Mouse (Mus musculus) left cerebral cortex, adult 8-10 months (tissue): ENCODE results near the gene Rhoj. TPM values are rescaled to one million over a fixed set of nuclear protein-coding genes. Genes with fewer than 3 reads are reported as not detected.
"Not testable (repeated sequence)": the region's sequence is repeated elsewhere in the genome, so short reads cannot be mapped to it uniquely, and the experiment has no call there.

Source experiments
- DNase-seq, 2 experiments: peaks; one replicate each; pipeline ENCODE4 v3.0.0; 2022; ENCODE audit warnings: low spot score in 2 of 2
- total RNA-seq, 4 experiments: library from RNA; stranded (reverse); gene quantifications; 2 replicates each; pipeline ENCODE4 v1.2.4; 2022

The Rhoj gene
- total RNA-seq, 4 experiments from 2014 or later = 3.5 to 5.2 (median 4.0) TPM

- not testable (repeated sequence) for DNase-seq
Observed at GRCm38 (mm10) chr12:75349537-75349936, 41.4 kb downstream of the Rhoj start.

DNA sequence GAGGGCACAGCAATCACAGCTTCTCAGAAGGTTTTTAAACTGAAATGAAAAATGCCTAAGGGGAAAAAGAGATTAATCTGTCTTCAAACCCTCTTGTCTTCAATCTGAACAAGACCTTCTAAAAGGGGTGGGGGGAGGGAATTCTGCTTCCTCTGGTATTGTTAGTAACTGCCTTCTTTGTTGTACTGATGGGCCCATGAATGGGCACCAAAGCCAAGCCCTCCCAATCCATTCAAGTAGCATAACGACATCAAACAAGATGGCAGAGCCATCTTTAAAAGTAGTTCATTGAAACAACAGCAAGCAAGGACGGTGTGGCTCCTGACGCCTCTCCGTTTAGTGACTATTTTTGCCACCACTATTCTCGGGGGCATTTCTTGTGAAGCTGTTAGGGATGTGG is 42.6 kb downstream of the Rhoj start:
- DNase-seq = no peak

DNA sequence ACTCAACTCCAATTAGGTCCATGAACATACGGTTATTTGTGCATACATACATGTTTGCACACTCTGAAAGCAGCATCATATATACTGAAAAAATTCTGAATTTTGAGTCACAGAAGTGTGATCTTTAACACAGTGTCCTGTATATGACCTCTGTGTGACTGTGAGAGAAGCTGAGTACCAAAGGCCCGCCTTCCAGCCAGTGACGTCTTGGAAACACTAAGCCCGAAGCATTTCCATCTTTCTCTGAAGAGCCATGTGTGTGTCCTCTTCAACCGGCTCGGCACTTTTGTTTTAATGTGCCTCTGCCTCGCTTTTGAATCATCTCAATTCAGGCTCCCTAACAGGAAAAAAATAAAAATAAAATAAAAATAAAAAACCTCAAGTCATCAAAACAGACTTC is 43.7 kb downstream of the Rhoj start:
- DNase-seq = no peak

GRCm38 (mm10) chr12:75352410-75352809 is 44.3 kb downstream of the Rhoj start:
- DNase-seq = no peak

DNA sequence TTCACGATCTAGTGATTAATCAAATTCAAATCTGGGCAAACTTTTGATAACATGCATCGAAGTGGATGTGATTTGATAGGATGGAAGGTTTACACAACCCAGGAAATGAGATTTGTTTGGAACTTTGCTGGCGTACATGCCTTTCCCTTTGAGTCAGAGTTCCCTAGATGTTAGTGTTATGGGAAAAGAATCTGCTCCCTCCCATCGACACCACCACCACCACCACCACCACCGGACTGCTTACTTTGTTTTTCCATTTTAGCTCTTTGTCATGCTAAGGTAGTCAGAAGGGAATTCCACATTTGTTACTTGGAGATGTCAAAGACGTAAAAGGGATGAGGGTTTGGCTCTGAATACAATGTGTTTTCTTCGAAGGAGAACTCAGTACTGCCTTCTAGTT is 46.2 kb downstream of the Rhoj start:
- no peak for DNase-seq

GRCm38 (mm10) chr12:75357781-75358180 is 49.7 kb downstream of the Rhoj start:
- no peak for DNase-seq

- no peak for DNase-seq
Observed at GRCm38 (mm10) chr12:75358714-75359113, 50.6 kb downstream of the Rhoj start.

GRCm38 (mm10) chr12:75359500-75359899 is 51.4 kb downstream of the Rhoj start:
- no peak for DNase-seq

DNA sequence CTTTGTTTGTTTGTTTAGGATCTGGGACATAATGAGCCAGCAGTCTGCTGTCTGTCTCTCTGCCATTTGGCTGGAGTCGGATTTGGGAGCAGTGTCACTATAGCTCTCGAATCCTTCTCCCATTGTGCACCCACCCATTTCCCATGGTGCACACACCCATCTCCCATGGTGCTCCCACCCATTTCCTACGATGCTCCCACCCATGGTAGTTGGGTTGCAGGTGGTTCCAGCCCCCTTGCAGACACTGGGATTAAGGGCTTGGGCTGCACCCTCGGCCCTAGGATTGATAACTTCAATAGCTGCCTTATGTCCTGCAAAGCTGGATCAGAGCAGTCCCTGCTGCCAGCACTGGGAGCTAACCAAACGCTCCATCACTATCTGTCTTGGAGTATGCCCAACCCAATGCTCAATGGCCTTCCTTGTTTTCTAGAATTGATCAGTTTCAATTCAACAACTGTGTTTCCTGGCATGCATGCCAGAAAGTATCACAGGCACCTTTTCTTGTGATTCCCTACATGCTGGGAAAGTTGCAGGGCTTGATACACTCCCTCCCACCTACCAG is 51.9 kb downstream of the Rhoj start:
- peak in 1 of 2 experiments; percentile 9 for DNase-seq

DNA sequence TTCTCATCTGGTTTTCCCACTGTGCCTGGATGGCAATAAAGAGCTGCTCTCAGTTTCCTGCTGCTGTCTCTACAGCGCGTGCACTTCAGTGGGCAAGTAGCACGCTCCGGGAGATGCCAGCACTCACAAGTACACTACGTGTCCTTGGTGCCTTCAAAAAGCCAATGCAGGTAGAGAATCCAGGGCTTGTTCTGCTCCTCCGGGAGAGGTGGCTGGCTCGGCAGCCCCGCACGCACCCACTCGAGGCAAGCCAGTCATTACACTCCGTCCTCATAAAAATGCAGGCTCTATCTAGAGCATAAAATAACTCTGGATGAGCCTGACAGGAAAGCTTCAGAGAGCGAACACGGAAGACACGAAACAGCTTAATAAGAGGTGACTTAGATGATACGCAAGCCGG is 54.3 kb downstream of the Rhoj start:
- no peak for DNase-seq

DNA sequence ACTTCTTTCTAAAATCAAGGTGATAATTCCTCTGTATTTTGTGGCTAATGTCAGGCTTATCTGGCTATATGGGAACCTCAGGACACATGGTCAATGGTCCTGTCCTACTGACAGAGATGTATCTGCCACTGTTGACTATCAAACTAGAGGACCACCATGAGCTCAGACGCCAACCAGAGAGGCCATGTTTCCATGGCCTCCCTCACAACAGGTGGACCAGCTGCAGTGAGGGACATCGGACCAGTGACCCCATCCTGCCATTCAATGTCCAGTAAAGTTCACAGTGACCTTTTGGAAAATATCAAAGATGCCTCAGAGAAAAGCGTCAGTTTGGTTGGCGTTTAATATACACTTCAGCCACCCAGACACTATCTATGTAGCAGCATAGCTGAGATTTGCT is 56.3 kb downstream of the Rhoj start:
- no peak for DNase-seq

- DNase-seq = no peak
Observed at GRCm38 (mm10) chr12:75365621-75366124, 57.6 kb downstream of the Rhoj start.

DNA sequence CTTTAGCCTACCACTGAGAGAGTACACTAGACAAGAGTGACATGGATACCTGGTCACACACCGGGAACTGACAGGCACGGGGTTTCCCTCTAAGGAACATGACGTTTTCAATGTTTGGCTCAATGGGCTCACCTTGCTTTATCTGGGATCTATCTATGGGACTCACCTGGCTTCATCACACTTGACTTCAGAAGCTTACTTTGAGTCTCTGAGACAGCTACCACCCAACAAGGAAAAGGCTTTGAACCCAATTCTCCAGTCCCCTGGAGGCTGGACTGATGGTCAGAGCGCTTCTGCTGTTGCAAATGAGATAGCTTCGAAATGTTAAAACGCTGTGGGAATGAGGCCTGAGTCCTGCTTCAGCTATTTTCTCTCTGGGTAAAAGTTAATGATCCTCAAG is 59.2 kb downstream of the Rhoj start:
- no peak for DNase-seq

DNA sequence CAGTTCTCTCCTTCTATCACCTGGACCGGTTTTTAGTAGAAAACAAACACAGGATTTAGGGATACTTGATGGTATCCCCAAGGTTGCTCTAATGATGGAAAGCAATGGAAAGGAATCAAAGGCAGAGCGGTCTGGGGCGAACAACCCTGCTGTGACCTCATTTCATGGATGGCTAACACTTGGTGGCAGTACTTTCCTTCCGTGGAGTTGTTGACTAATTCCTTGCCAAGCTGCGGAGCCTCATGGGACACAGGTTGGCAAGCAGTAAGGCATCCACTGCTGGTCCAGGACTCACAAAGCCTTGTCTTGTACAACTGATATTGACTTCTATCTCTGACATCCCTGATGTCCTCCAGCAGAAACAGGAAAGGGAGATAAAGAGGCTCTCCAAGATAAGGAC is 60.4 kb downstream of the Rhoj start:
- DNase-seq = no peak

DNA sequence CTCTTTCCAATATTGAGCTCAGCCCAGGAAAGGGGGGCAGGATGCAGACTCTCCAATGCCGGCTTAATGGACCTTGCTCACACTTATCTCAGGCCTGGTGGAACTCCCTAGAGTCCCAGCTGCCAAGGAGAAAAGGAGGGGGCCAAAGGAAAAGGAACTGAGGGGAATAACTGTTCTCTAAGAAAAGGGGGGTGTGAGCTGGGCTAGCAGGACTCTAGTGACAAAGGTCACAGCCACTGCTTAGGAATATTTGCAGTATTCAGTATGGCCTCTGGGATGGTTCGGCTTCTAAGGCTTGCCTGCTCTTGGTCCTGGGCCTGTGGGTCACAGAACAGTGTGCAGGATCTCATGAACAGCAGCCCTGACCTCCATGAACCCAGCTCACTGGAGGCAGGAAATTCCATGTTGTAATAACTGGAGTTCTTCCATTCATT is 61.3 kb downstream of the Rhoj start:
- no peak for DNase-seq

GRCm38 (mm10) chr12:75374437-75374836 is 66.3 kb downstream of the Rhoj start:
- DNase-seq = peak in 1 of 2 experiments; percentile 51

DNA sequence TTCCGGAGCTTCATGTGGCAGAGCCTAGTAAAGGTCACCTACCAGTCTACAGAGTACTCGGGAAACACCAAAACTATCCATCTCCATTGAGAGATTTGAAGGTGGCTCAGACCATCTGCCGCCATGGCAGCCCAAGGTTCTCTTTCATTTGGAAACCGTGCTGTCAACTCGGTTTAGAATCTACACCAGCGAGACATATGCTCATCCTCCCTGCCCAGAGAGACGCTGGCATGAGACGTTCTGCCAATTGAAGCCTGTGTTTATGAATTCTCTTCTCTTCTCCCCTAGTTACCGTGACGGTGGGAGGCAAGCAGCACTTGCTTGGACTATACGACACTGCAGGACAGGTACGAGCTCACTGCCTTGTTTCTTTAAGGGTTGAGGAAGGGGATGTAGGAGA is 66.9 kb downstream of the Rhoj start:
- DNase-seq = no peak

DNA sequence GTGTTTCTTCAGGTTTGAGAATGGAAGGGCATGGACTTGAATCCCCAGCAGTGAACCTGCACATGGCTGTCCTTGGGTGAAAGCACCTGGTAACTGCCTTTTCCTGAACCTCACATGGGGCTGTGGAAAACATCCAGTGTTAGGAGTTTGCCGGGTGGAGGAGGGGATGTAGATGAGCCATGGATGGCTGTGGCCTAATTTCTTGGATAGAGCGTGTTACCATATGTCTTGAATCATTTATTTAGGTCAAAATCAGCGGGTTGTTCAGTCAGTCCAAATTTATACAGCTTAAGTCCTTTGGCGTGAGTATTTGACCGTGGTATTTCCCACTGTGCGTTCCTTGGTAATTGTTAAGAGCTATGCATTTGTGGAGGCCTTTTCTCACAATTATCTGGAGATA is 68.0 kb downstream of the Rhoj start:
- no peak for DNase-seq

DNA sequence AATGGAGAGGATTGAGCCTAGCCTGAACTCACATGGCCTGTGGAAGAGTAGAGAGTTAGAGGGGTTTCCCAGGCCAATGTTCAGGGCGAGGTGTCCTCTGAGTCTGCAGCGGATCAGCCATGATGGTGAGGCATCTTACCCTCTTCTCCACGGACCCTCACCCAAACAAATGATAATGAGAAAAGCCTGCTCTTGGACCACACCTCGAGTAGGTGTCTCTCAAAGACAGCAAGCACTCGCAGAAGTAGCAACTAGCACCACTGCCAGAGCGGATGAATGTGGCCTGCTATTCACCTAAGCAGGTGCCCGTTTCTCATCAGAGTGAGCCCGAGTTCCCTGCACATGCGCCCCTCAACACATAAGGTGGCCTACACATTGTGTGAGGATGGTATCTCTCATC is 78.6 kb downstream of the Rhoj start:
- DNase-seq = no peak

- DNase-seq = no peak
Observed at GRCm38 (mm10) chr12:75387156-75387555, 79.0 kb downstream of the Rhoj start.

- DNase-seq = no peak
Observed at GRCm38 (mm10) chr12:75387846-75388245, 79.7 kb downstream of the Rhoj start.

- no peak for DNase-seq
Observed at GRCm38 (mm10) chr12:75388521-75388920, 80.4 kb downstream of the Rhoj start.

DNA sequence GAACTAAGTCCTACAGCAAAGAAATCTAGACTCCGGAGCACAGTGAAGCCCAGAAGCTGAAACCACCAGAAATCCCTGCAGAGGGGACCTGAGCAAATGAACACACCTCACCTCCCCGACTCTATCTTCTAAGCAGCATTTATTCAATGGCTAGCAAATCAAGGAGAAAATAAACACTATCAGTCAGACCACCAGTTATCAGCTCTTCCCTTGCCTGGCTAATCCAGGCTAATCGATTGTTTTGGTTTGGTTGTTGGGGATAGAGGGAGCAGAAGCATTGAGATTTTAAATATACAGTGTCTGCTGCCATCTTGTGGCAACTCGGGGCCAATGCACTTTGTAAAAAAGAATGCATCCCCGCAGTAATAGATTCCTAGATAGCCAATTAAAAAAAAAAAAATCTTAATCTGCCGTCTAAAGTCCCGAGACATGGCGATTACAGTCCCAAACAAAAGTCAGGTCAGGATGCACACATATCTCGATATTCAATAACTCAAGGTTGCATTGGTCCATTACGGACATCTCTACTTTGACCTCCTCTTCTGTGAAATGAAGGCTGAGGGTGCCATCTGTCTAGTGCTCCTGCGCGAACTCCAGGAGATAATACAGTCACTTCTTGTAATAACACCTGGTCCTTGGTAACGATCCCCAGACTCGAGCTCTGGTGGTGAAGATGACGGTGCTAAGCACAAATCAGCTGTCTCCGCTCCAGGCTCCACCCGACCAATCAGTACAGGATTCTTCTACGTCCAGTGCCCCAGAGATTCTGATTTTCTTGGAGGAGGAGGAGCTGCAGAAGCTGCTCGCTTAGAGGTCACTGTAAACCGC is 81.4 kb downstream of the Rhoj start:
- DNase-seq = peak; percentile 17 to 63
